Mouse (Mus musculus) intestine, embryonic 15.5 days (tissue): ENCODE data around the gene Soga1. TPM values are rescaled to one million over a fixed set of nuclear protein-coding genes. Genes with fewer than 3 reads are reported as not detected.

Experiments
- ATAC-seq: fragments of 200-750 bp; cut with Nextera tagmentation; 2 replicates; pipeline ENCODE4 v1.8.0; 2017; ENCODE audit warnings: moderate TSS enrichment, moderate library complexity
- H3K27ac ChIP-seq: fragments of 300-500 bp; sonication (generic); 2 replicates; pipeline ENCODE4 v1.5.1; 2015; ENCODE audit warnings: mild to moderate bottlenecking, inconsistent platforms
- H3K27me3 ChIP-seq: fragments of 300-500 bp; sonication (generic); replicated peaks from 2 replicates; pipeline ENCODE4 v1.6.1; 2015; ENCODE audit warnings: inconsistent platforms
- H3K36me3 ChIP-seq: fragments of 300-500 bp; sonication (generic); 2 replicates; pipeline ENCODE4 v1.6.1; 2015; ENCODE audit warnings: inconsistent platforms
- H3K4me1 ChIP-seq: fragments of 300-500 bp; sonication (generic); replicated peaks from 2 replicates; pipeline ENCODE4 v1.6.1; 2015; ENCODE audit warnings: inconsistent platforms
- H3K4me2 ChIP-seq: fragments of 300-500 bp; sonication (generic); replicated peaks from 2 replicates; pipeline ENCODE4 v1.6.1; 2015; ENCODE audit warnings: mild to moderate bottlenecking, inconsistent platforms
- H3K4me3 ChIP-seq: fragments of 300-500 bp; sonication (generic); replicated peaks from 2 replicates; pipeline ENCODE4 v1.5.1; 2015; ENCODE audit warnings: inconsistent platforms
- H3K9ac ChIP-seq: fragments of 300-500 bp; sonication (generic); 2 replicates; pipeline ENCODE4 v1.6.1; 2015; ENCODE audit warnings: inconsistent platforms
- H3K9me3 ChIP-seq: fragments of 300-500 bp; sonication (generic); 2 replicates; pipeline ENCODE4 v1.6.1; 2016; ENCODE audit warnings: inconsistent platforms
- WGBS: fragments of 180-500 bp; shearing (Covaris S2); methylation state at CpG from one replicate; pipeline ENCODE4 v1.1.7; 2015; 5-methylcytosine and 5-hydroxymethylcytosine counted together
- polyA plus RNA-seq: library from polyadenylated mRNA; unstranded; fragments of >200 nt; fragmentation: Nextera tagmentation; extraction: Ambion mirVana; gene quantifications from 2 replicates; pipeline ENCODE4 v1.2.1, GENCODE M21; 2015

Gene Soga1
- polyA plus RNA-seq, 1 experiment from 2014 or later, result 2.0 TPM

- 93% methylated on average over 8 of the region's 8 CpGs for WGBS
- no peak for ATAC-seq
- H3K36me3 ChIP-seq, result peaks cover 32% of the 10 kb centered on the region
Measured at GRCm38 (mm10) chr2:157043556-157043955, 35.5 kb downstream of the Soga1 start.

GRCm38 (mm10) chr2:157041421-157041820, 37.6 kb downstream of the Soga1 start:
- Histone ChIP-seq H3K9me3 (no peaks in the 10 kb centered on the region), H3K27ac (no peak overlapping the region), H3K9ac (no peak overlapping the region), H3K36me3 (peaks cover 36% of the 10 kb centered on the region), H3K4me2 (no peak overlapping the region), H3K27me3 (no peaks in the 10 kb centered on the region), H3K4me3 (no peak overlapping the region), H3K4me1 (no peaks in the 10 kb centered on the region)
- ATAC-seq, result no peak
- WGBS, result 91% methylated on average over 7 of the region's 7 CpGs

More at GRCm38 (mm10) chr2:157043556-157043955, 35.5 kb downstream of the Soga1 start:
- H3K4me3 ChIP-seq, result no peak overlapping the region
- H3K9ac ChIP-seq, result no peak overlapping the region
- H3K27me3 ChIP-seq, result no peaks in the 10 kb centered on the region
- H3K4me2 ChIP-seq, result no peak overlapping the region
- H3K9me3 ChIP-seq, result no peaks in the 10 kb centered on the region
- no peak overlapping the region for H3K27ac ChIP-seq
- H3K4me1 ChIP-seq, result no peaks in the 10 kb centered on the region

DNA sequence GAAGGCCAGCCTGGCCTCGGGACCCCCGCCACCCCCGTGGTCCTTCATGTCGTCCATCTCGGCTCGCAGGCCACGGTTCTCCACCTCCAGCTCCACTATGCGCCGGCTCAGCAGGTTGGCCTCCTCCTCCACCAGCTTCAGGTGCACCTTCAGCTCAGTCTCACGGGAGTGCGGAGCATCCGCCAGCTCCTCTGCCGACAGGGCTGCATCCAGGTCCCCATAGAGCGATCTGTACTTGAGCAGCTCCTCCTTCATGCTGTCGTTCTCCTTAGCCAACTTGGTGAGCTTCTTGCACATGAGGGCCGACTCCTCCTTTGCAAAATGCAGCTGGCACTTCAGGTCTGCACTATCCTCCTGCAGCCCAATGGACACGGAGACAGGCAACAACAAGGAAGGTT, 38.4 kb downstream of the Soga1 start:
- no peak overlapping the region for H3K4me2 ChIP-seq
- ATAC-seq, result no peak
- H3K4me1 ChIP-seq, result no peaks in the 10 kb centered on the region
- whole genome bisulfite sequencing, result 84% methylated on average over 17 of the region's 17 CpGs
- H3K27ac ChIP-seq, result no peak overlapping the region
- no peak overlapping the region for H3K4me3 ChIP-seq
- H3K9ac ChIP-seq, result no peak overlapping the region
- no peaks in the 10 kb centered on the region for H3K9me3 ChIP-seq
- no peaks in the 10 kb centered on the region for H3K27me3 ChIP-seq
- peaks cover 36% of the 10 kb centered on the region for H3K36me3 ChIP-seq

GRCm38 (mm10) chr2:157039900-157040648, 39.0 kb downstream of the Soga1 start:
- Histone ChIP-seq H3K36me3 (peaks cover 32% of the 10 kb centered on the region), H3K4me1 (no peaks in the 10 kb centered on the region), H3K9ac (no peak overlapping the region), H3K4me2 (no peak overlapping the region), H3K27me3 (no peaks in the 10 kb centered on the region), H3K4me3 (no peak overlapping the region), H3K9me3 (no peaks in the 10 kb centered on the region), H3K27ac (no peak overlapping the region)
- 85% methylated on average over 50 of the region's 50 CpGs for WGBS
- peak; percentile 56 for ATAC-seq

DNA sequence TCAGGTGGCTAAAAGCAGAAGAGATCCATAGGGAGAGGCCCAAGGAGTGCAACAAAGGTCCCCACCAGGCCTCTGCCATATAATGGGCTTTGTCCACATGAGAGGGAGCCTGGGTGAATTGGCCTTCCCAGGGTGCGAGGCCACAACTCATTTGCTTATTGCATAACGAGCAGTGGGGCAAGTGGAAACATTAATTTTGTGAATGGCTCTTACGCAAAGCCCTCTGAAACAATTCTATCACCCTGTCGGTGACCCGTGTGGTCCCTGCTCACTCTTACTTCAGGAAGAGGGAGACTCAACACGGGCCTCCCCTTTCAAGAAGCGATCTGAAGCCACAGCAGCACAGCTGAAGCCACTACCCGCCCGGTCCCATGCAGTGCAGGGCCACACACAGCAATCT, 41.8 kb downstream of the Soga1 start:
- peaks cover 25% of the 10 kb centered on the region for H3K36me3 ChIP-seq
- WGBS, result 90% methylated on average over 9 of the region's 9 CpGs
- ATAC-seq, result no peak

GRCm38 (mm10) chr2:157036400-157036799, 42.7 kb downstream of the Soga1 start:
- H3K4me1 ChIP-seq, result no peaks in the 10 kb centered on the region
- ATAC-seq, result no peak
- H3K9ac ChIP-seq, result no peak overlapping the region
- no peaks in the 10 kb centered on the region for H3K9me3 ChIP-seq
- H3K27me3 ChIP-seq, result no peaks in the 10 kb centered on the region
- 88% methylated on average over 8 of the region's 8 CpGs for WGBS
- no peak overlapping the region for H3K4me3 ChIP-seq
- H3K4me2 ChIP-seq, result no peak overlapping the region
- H3K36me3 ChIP-seq, result peaks cover 20% of the 10 kb centered on the region
- no peak overlapping the region for H3K27ac ChIP-seq

More for the DNA sequence above, 41.8 kb downstream of the Soga1 start:
- no peaks in the 10 kb centered on the region for H3K4me1 ChIP-seq
- no peak overlapping the region for H3K27ac ChIP-seq
- no peak overlapping the region for H3K4me2 ChIP-seq
- no peaks in the 10 kb centered on the region for H3K27me3 ChIP-seq
- no peak overlapping the region for H3K4me3 ChIP-seq
- H3K9me3 ChIP-seq, result no peaks in the 10 kb centered on the region
- H3K9ac ChIP-seq, result no peak overlapping the region

DNA sequence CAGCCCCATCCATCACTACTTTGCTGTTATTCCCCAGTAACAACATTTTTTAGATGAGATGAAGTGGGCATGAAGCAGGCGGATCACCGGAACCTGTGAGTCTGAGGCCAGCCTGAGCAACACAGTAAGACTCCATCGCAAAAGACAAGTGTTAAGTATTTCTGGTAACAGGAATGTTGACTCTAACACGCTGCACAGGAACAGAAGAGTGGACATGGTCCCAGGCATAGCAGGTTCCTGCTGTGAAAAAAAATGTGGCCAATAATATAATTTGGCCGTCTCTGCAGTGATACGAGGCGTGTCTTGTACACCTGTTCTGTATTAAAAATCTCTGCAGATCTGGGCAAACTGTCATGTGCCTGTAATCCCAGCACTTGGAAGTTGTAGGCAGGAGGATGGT, 43.7 kb downstream of the Soga1 start:
- H3K9ac ChIP-seq, result no peak overlapping the region
- H3K4me2 ChIP-seq, result no peak overlapping the region
- ATAC-seq, result no peak
- H3K27me3 ChIP-seq, result no peaks in the 10 kb centered on the region
- no peaks in the 10 kb centered on the region for H3K4me1 ChIP-seq
- no peaks in the 10 kb centered on the region for H3K9me3 ChIP-seq
- 91% methylated on average over 7 of the region's 7 CpGs for WGBS
- H3K36me3 ChIP-seq, result peaks cover 16% of the 10 kb centered on the region
- H3K27ac ChIP-seq, result no peak overlapping the region
- no peak overlapping the region for H3K4me3 ChIP-seq

- no peaks in the 10 kb centered on the region for H3K4me1 ChIP-seq
- 44% methylated on average over 9 of the region's 9 CpGs for WGBS
- H3K27me3 ChIP-seq, result no peaks in the 10 kb centered on the region
- peak; percentile 76 for ATAC-seq
- no peak overlapping the region for H3K27ac ChIP-seq
- H3K4me2 ChIP-seq, result no peak overlapping the region
- no peak overlapping the region for H3K9ac ChIP-seq
- H3K4me3 ChIP-seq, result no peak overlapping the region
- H3K9me3 ChIP-seq, result no peaks in the 10 kb centered on the region
- H3K36me3 ChIP-seq, result peaks cover 46% of the 10 kb centered on the region
Measured at GRCm38 (mm10) chr2:157030804-157031203, 48.2 kb downstream of the Soga1 start.

DNA sequence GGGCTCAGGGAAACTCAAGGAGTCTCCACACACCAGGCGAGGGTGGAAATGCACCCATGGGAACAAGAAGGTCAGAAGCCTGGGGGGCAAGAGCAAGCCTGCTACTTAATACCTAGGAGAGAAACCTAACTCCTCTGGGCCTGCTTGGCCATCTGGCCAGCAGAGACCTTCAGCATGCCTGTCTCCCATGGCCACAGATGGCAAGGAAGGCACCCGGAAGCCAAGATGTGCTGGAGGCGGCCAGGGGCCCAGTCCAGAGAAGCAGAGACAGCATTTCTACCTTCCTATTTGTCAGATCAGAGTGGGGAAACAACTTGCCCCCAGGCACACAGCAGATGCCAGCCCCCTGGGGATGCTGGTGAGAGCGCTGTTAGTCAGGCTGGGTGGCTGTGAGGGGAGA, 50.8 kb downstream of the Soga1 start:
- no peak overlapping the region for H3K27ac ChIP-seq
- H3K4me2 ChIP-seq, result no peak overlapping the region
- no peaks in the 10 kb centered on the region for H3K9me3 ChIP-seq
- no peak for ATAC-seq
- no peaks in the 10 kb centered on the region for H3K4me1 ChIP-seq
- H3K9ac ChIP-seq, result no peak overlapping the region
- peaks cover 61% of the 10 kb centered on the region for H3K36me3 ChIP-seq
- no peaks in the 10 kb centered on the region for H3K27me3 ChIP-seq
- 93% methylated on average over 4 of the region's 4 CpGs for WGBS
- H3K4me3 ChIP-seq, result no peak overlapping the region

- no peak overlapping the region for H3K27ac ChIP-seq
- peak; percentile 55; the same call in 1 of the 2 replicates for ATAC-seq
- 88% methylated on average over 21 of the region's 21 CpGs for WGBS
Measured at GRCm38 (mm10) chr2:157027106-157028008, 51.7 kb downstream of the Soga1 start.

DNA sequence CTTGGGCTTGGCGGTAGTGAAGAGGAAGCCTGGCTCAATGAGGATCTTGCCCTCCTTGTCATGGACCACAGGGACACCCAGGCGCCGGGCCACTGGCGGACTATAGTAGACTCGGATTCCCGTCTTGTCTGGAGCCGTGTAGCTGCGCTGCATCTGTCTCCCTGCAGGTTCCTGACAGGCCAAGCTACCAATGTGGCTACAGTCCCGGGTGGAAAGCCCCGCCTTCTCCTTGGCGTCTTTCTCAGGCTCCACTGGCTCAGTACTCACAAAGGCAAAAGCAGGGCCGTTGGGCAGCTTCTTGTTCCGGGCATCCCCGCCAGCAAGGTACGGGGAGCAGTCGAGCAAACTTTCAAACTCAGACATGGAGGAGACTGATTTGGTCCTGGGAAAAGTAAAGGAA, 57.9 kb downstream of the Soga1 start:
- Histone ChIP-seq H3K9ac (no peak overlapping the region), H3K27ac (no peak overlapping the region), H3K4me1 (no peaks in the 10 kb centered on the region), H3K4me2 (no peak overlapping the region), H3K9me3 (no peaks in the 10 kb centered on the region), H3K27me3 (no peaks in the 10 kb centered on the region), H3K36me3 (peaks cover 53% of the 10 kb centered on the region), H3K4me3 (no peak overlapping the region)
- ATAC-seq, result no peak
- 94% methylated on average over 16 of the region's 16 CpGs for WGBS

More at GRCm38 (mm10) chr2:157027106-157028008, 51.7 kb downstream of the Soga1 start:
- Histone ChIP-seq H3K27me3 (no peaks in the 10 kb centered on the region), H3K9me3 (no peaks in the 10 kb centered on the region), H3K4me1 (no peaks in the 10 kb centered on the region), H3K4me2 (no peak overlapping the region), H3K4me3 (no peak overlapping the region), H3K9ac (no peak overlapping the region), H3K36me3 (peaks cover 70% of the 10 kb centered on the region)

DNA sequence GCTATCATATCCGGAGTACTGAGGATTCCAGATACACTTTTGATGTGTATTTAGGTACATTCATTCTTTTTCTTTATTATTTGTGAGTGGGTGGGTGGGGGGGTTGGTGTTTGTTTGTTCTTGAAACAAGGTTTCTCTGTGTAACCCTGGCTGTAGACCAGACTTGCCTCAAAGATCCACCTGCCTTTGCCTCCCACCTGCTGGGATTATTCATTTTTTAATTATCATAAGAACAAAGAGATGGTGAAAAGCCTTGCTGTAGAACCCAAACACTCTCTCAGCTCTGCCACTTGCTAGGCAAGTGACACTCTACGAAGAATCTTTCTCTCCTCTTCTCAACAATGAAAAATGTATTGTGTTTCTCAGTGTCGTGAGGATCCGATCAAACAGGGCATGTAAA, 59.8 kb downstream of the Soga1 start:
- peaks cover 48% of the 10 kb centered on the region for H3K36me3 ChIP-seq

More for the DNA sequence above, 59.8 kb downstream of the Soga1 start:
- 91% methylated on average over 4 of the region's 4 CpGs for WGBS
- Histone ChIP-seq H3K4me1 (no peaks in the 10 kb centered on the region), H3K27ac (no peak overlapping the region), H3K27me3 (no peaks in the 10 kb centered on the region), H3K9me3 (no peaks in the 10 kb centered on the region), H3K4me2 (no peak overlapping the region), H3K9ac (no peak overlapping the region), H3K4me3 (no peak overlapping the region)
- no peak for ATAC-seq
